Mouse (Mus musculus) liver, embryonic 15.5 days (tissue): Measurements from ENCODE around the gene Usp45. TPM values are rescaled to one million over a fixed set of nuclear protein-coding genes. Genes with fewer than 3 reads are reported as not detected.
"Not testable (repeated sequence)": the region's sequence is repeated elsewhere in the genome, so short reads cannot be mapped to it uniquely, and the experiment has no call there.

Experiments used
- ATAC-seq: fragments of 200-750 bp; cut with Nextera tagmentation; 2 replicates; pipeline ENCODE4 v1.8.0; 2017; ENCODE audit warnings: moderate number of reproducible peaks, mild to moderate bottlenecking, moderate library complexity; ENCODE audit not compliant: insufficient read depth
- H3K27ac ChIP-seq: fragments of 300-500 bp; sonication (generic); replicated peaks from 2 replicates; pipeline ENCODE4 v1.5.1; 2015; ENCODE audit warnings: mild to moderate bottlenecking, inconsistent platforms
- H3K27me3 ChIP-seq: fragments of 300-500 bp; sonication (generic); 2 replicates; pipeline ENCODE4 v1.6.1; 2015; ENCODE audit warnings: mild to moderate bottlenecking, inconsistent platforms
- H3K36me3 ChIP-seq: fragments of 300-500 bp; sonication (generic); replicated peaks from 2 replicates; pipeline ENCODE4 v1.6.1; 2015; ENCODE audit warnings: moderate library complexity, mild to moderate bottlenecking, inconsistent platforms
- H3K4me1 ChIP-seq: fragments of 300-500 bp; sonication (generic); replicated peaks from 2 replicates; pipeline ENCODE4 v1.6.1; 2015; ENCODE audit warnings: inconsistent platforms
- H3K4me2 ChIP-seq: fragments of 300-500 bp; sonication (generic); 2 replicates; pipeline ENCODE4 v1.6.1; 2015; ENCODE audit warnings: moderate library complexity, mild to moderate bottlenecking, inconsistent platforms
- H3K4me3 ChIP-seq: fragments of 300-500 bp; sonication (generic); replicated peaks from 2 replicates; pipeline ENCODE4 v1.5.1; 2015; ENCODE audit warnings: mild to moderate bottlenecking, inconsistent platforms
- H3K9ac ChIP-seq: fragments of 300-500 bp; sonication (generic); 2 replicates; pipeline ENCODE4 v1.6.1; 2015; ENCODE audit warnings: moderate library complexity, mild to moderate bottlenecking, inconsistent platforms
- H3K9me3 ChIP-seq: fragments of 300-500 bp; sonication (generic); replicated peaks from 2 replicates; pipeline ENCODE4 v1.6.1; 2016; ENCODE audit warnings: inconsistent platforms
- WGBS: fragments of 180-500 bp; shearing (Covaris S2); methylation state at CpG from one replicate; pipeline ENCODE4 v1.1.7; 2015; ENCODE audit warnings: mixed read lengths; ENCODE audit not compliant: insufficient replicate concordance; 5-methylcytosine and 5-hydroxymethylcytosine counted together
- polyA plus RNA-seq: library from polyadenylated mRNA; unstranded; fragments of >200 nt; fragmentation: Nextera tagmentation; extraction: Ambion mirVana; gene quantifications from 2 replicates; pipeline ENCODE4 v1.2.1, GENCODE M21; 2015

Usp45 gene
- 12.1 TPM in 2 replicates for polyA plus RNA-seq

GRCm38 (mm10) chr4:21766863-21767304, at the start of gene Usp45, which contains the start of gene Tstd3:
TSS of gene Usp45 (plus strand) at chr4:21767156.
TSS of gene Tstd3 (minus strand) at chr4:21767212.
- under 1% methylated on average over 17 of the region's 17 CpGs for WGBS
- Histone ChIP-seq H3K27me3 (no peaks in the 10 kb centered on the region), H3K4me2 (peak within 1 kb of the TSS; percentile 82), H3K9ac (peak within 1 kb of the TSS; percentile 84), H3K9me3 (no peaks in the 10 kb centered on the region), H3K36me3 (no peaks in the 10 kb centered on the region), H3K4me1 (peaks cover 9% of the 10 kb centered on the region), H3K27ac (peak within 1 kb of the TSS; percentile 75), H3K4me3 (peak within 1 kb of the TSS; percentile 82)
- ATAC-seq: peak; percentile 86

DNA sequence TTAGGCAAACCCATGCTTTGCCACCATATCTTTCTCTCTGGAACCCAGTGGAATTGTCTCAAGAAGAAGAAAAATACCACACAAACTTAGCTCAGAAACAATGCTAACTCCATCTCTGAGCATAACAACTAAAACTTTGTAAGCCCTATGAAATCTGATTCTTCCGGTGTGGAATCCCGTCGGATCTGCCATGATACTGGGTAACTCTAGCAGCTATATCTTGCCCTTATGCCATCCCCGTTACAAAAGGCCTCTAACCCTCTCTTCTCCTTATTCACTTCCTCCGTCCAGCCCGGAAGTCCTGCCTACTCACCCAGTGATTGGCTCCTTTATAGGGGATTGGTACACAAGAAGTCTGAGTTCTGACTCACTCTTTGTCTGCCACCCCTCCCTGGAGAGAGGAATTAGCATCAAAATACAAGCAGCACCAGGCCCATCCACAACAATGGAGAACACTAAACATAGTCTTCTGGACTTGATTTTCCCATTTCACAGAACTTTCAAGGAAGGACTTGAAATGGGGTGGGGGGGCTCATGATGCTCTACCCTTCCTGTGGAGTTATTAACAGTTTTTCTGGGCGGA, 44.1 kb upstream of the Usp45 start:
- Histone ChIP-seq H3K4me2 (no peak overlapping the region), H3K27me3 (peaks cover 4% of the 10 kb centered on the region; the same call in 1 of the 2 replicates), H3K4me3 (no peak overlapping the region), H3K9ac (no peak overlapping the region), H3K4me1 (no peaks in the 10 kb centered on the region), H3K9me3 (no peaks in the 10 kb centered on the region), H3K27ac (no peak overlapping the region), H3K36me3 (no peaks in the 10 kb centered on the region)
- no peak for ATAC-seq
- WGBS: 49% methylated on average over 7 of the region's 7 CpGs

DNA sequence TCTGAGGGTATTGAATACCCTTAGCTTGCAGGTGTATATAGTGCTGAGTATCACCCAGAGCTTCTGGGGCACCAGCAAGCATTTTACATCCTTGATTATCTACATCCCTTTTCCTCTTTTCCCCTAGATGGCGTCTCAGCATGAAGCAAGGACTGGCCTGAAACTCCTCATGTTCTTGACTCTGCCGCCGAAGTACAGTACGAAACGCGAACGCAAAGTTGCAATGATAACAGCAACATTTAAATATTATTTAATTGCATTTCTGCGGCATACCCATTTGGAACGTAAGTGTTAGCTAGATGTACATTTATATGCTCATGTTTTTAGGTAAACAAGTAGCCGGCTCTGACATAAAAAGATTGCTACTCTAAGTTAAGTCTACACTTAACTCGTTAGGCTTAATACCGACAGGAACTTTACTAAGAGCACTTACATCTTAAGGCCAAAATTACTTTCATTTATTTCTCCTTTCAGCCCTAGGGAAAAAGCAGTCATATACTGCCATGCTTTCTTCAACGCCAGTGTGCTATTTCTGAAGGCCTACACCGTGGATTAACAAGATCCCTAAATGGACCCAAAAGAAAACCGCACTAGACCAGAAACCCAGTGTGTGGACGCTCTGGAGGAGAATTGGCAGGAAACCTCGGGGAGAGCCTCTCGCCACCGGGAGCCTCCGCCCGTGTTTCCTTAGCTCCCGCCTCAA, 39.9 kb upstream of the Usp45 start:
- peak overlapping the region; percentile 84 for H3K9ac ChIP-seq
- under 1% methylated on average over 22 of the region's 22 CpGs for WGBS
- H3K4me1 ChIP-seq: peaks cover 10% of the 10 kb centered on the region
- H3K27ac ChIP-seq: peak overlapping the region; percentile 86
- 0 out of 2 replicates have a peak, but pooled peaks cover 4% of the 10 kb centered on the region for H3K36me3 ChIP-seq
- H3K9me3 ChIP-seq: no peaks in the 10 kb centered on the region
- H3K4me3 ChIP-seq: peak overlapping the region; percentile 92
- H3K4me2 ChIP-seq: peak overlapping the region; percentile 85
- peak; percentile 49 for ATAC-seq
- no peaks in the 10 kb centered on the region for H3K27me3 ChIP-seq

DNA sequence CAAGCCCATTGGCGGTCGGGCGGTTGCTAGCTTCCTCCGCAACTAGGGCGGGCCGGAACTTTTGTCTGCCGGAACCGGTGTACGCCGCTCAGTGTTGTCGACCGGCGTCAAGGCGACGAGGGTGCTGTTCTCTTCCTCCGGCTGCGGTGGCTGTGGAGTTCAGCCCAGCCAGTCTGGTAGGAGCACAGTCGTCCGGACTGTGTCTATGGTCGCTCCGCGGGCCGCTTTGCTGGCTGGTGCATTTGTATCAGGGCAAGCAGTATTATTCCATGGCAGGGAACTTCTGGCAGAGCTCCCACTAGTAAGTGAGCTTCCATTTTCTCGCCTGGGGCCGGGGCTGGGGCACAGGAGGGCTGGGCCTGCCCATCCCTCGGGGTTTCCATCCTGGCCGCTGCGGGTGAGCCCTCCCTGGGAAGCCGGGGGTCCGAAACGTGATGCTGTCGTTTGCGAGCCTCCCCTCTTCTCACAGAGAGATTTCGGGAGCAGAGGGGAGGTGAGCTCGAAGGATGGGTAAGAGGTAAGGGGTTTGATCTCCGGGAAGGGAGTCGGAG, 39.3 kb upstream of the Usp45 start, which contains the start of gene Ccnc:
Ccnc (plus strand) TSS at position 87 of the 551 bp plus-strand sequence.
- H3K36me3 ChIP-seq: peaks cover 5% of the 10 kb centered on the region; the same call in 1 of the 2 replicates
- no peaks in the 10 kb centered on the region for H3K9me3 ChIP-seq
- H3K4me1 ChIP-seq: peaks cover 10% of the 10 kb centered on the region
- H3K4me2 ChIP-seq: peak within 1 kb of the TSS; percentile 85
- H3K9ac ChIP-seq: peak within 1 kb of the TSS; percentile 84
- no peaks in the 10 kb centered on the region for H3K27me3 ChIP-seq
- peak; percentile 99 for ATAC-seq
- under 1% methylated on average over 37 of the region's 37 CpGs for WGBS
- H3K27ac ChIP-seq: peak within 1 kb of the TSS; percentile 86
- H3K4me3 ChIP-seq: peak within 1 kb of the TSS; percentile 92

GRCm38 (mm10) chr4:21739169-21739568, 27.8 kb upstream of the Usp45 start:
- no peaks in the 10 kb centered on the region for H3K27me3 ChIP-seq

DNA sequence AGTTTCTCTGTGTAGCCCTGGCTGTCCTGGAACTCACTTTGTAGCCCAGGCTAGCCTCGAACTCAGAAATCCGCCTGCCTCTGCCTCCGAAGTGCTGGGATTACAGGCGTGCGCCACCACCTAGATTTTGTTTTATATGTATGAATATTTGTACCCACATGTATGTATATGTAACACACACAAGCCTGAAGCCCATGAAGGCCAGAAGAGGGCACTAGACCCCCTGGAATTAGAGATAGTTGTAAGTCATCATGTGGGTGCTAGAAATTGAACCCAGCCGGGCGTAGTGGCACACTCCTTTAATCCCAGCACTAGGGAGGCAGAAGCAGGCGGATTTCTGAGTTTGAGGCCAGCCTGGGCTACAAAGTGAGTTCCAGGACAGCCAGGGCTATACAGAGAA, 22.8 kb upstream of the Usp45 start:
- WGBS: 85% methylated on average over 8 of the region's 8 CpGs
- ATAC-seq, H3K4me1 ChIP-seq, H3K36me3 ChIP-seq, H3K9me3 ChIP-seq, H3K9ac ChIP-seq, H3K27me3 ChIP-seq, H3K27ac ChIP-seq, H3K4me3 ChIP-seq, H3K4me2 ChIP-seq: not testable (repeated sequence)

More at GRCm38 (mm10) chr4:21739169-21739568, 27.8 kb upstream of the Usp45 start:
- Histone ChIP-seq H3K36me3 (peaks cover 11% of the 10 kb centered on the region; the same call in 1 of the 2 replicates), H3K9ac (no peak overlapping the region), H3K4me1 (no peaks in the 10 kb centered on the region), H3K4me3 (no peak overlapping the region), H3K27ac (no peak overlapping the region), H3K4me2 (no peak overlapping the region), H3K9me3 (no peaks in the 10 kb centered on the region)
- no peak for ATAC-seq
- whole genome bisulfite sequencing: 71% methylated on average over 4 of the region's 4 CpGs

DNA sequence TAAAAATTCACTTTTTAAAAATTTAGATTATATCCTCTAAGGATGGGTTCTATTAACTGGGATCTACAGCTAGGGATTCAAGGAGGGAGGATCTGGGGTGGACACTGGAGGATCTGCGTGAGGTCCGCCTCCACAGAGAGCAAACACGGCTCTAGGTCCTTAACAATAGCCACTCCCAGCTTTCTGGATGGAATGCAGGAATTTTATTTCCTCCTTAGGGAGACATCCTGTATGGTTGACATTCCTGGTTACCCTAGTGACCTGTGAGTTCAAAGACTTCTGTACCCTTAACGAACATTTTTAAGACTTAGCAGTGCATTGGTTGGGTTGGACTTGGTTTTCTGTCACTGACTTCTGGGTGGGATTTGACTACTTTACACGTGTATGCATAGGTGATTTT, 21.2 kb upstream of the Usp45 start:
- H3K4me3 ChIP-seq: no peak overlapping the region
- no peak overlapping the region for H3K9ac ChIP-seq
- H3K9me3 ChIP-seq: no peaks in the 10 kb centered on the region
- WGBS: 78% methylated on average over 5 of the region's 5 CpGs
- H3K4me2 ChIP-seq: no peak overlapping the region
- no peak for ATAC-seq
- H3K4me1 ChIP-seq: no peaks in the 10 kb centered on the region
- no peaks in the 10 kb centered on the region for H3K27me3 ChIP-seq
- H3K27ac ChIP-seq: no peak overlapping the region
- 0 out of 2 replicates have a peak, but pooled peaks cover 4% of the 10 kb centered on the region for H3K36me3 ChIP-seq

- no peak overlapping the region for H3K4me3 ChIP-seq
- H3K27ac ChIP-seq: 0 out of 2 replicates have a peak overlapping the region, but pooled peaks have one; percentile 33
- peaks cover 7% of the 10 kb centered on the region for H3K36me3 ChIP-seq
- no peaks in the 10 kb centered on the region for H3K27me3 ChIP-seq
- 34% methylated on average over 4 of the region's 4 CpGs for WGBS
- 0 out of 2 replicates have a peak, but pooled peaks cover 2% of the 10 kb centered on the region for H3K9me3 ChIP-seq
- no peak overlapping the region for H3K9ac ChIP-seq
- peak; percentile 77 for ATAC-seq
- no peak overlapping the region for H3K4me2 ChIP-seq
- peaks cover 9% of the 10 kb centered on the region for H3K4me1 ChIP-seq
These were observed 11.7 kb upstream of the Usp45 start for GRCm38 (mm10) chr4:21755123-21755789.

DNA sequence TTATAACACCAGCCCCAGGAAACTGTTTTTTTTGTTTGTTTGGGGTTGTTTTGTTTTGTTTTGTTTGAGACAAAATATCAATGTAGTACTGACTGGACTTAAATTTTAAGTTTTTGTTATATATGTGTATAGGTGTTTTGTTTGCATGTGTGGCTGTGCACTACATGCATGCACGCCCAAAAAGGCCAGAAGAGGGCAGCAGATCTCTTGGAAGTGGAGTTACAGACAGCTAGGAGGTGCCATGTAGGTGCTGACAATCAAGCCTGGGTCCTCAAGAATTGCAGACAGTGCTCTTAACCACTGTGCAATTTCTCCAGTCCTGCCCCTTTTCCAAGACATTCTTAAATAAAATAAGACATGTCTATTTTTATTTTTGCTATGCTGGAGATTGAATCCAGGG, 8.1 kb upstream of the Usp45 start:
- ATAC-seq: no peak
- 36% methylated on average over 1 of the region's 1 CpGs for WGBS
- Histone ChIP-seq H3K4me1 (peaks cover 9% of the 10 kb centered on the region), H3K9me3 (0 out of 2 replicates have a peak, but pooled peaks cover 2% of the 10 kb centered on the region), H3K27ac (no peak overlapping the region), H3K36me3 (peaks cover 7% of the 10 kb centered on the region), H3K4me2 (no peak overlapping the region), H3K9ac (no peak overlapping the region), H3K27me3 (no peaks in the 10 kb centered on the region), H3K4me3 (no peak overlapping the region)

- 0 out of 2 replicates have a peak, but pooled peaks cover 2% of the 10 kb centered on the region for H3K9me3 ChIP-seq
- no peak for ATAC-seq
- H3K4me3 ChIP-seq: no peak overlapping the region
- H3K27ac ChIP-seq: no peak overlapping the region
- no peak overlapping the region for H3K4me2 ChIP-seq
- peaks cover 7% of the 10 kb centered on the region for H3K36me3 ChIP-seq
- 82% methylated on average over 9 of the region's 9 CpGs for WGBS
- H3K27me3 ChIP-seq: no peaks in the 10 kb centered on the region
- no peak overlapping the region for H3K9ac ChIP-seq
- peaks cover 5% of the 10 kb centered on the region for H3K4me1 ChIP-seq
These were observed 5.4 kb upstream of the Usp45 start for GRCm38 (mm10) chr4:21761416-21762160.
